Mouse (Mus musculus): ENCODE data around the gene Pard6b. TPM values are rescaled to one million over a fixed set of nuclear protein-coding genes. Genes with fewer than 3 reads are reported as not detected.

Pard6b gene
- polyA plus RNA-seq, 1 experiment from 2014 or later = 20.4 TPM

DNA sequence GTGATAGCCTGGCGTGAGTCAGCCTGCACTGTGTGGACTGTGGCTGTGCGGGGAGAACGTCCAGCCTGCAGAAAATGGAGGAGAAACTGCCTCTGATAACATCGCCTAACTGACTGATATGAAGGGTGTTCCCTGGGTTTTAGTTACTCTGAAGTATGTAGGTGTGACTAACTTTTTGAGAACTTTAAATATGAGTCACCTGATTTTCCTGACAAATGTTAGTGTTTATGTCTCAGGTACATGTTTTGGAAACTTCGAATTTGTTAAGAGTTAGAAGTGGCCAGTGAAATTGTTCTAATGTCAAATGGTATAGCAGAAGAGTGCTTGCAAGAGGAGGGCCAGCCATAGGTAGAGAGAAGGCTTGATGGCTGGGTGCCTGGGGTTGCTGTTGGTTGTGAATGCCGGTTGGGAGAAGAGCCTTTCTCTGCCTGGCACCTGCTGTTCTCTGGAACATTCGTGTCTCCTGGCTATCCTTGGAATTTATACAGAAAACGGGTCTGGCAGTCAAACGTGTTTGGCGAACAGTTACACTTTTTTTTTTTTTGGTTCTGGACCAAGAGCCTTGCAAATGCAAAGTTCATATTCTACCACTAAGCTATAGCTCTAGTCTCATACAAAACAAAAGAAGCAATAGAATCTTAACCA is 4.9 kb downstream of the Pard6b start:
- H3K36me3 ChIP-seq = peaks cover 21% of the 10 kb centered on the region
- no peaks in the 10 kb centered on the region for H3K9me3 ChIP-seq (replicated peaks)
- no peak overlapping the region for H3K4me3 ChIP-seq (replicated peaks)
- peaks cover 26% of the 10 kb centered on the region for H3K4me1 ChIP-seq
- no peak overlapping the region for H3K4me2 ChIP-seq
- no peak overlapping the region for H3K9ac ChIP-seq
- H3K27ac ChIP-seq = no peak overlapping the region
- 63% methylated on average over 10 of the region's 10 CpGs for WGBS
- peaks cover 26% of the 10 kb centered on the region for H3K27me3 ChIP-seq
- ATAC-seq (replicated peaks; ENCODE audit: low FRiP score) = no peak

DNA sequence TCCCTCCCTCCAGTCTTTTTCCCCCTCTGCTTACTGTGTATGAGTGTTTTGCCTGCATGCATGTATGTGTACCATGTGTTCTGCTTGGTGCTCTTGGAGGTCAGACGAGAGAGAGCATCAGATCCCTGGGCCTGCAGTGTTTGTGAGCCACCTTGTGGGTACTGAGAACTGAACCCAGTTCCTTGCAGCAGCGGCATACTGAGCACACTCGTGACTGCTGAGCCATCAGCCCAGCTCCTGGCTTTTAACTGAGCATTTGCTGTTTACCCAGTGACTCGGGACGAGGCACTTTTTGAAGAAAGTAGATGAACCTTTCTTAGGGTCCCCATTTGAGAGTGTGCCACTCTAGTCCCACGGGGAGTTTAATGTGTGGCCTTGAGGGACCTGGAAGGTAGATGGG is 5.5 kb downstream of the Pard6b start:
- no peak overlapping the region for H3K9ac ChIP-seq

DNA sequence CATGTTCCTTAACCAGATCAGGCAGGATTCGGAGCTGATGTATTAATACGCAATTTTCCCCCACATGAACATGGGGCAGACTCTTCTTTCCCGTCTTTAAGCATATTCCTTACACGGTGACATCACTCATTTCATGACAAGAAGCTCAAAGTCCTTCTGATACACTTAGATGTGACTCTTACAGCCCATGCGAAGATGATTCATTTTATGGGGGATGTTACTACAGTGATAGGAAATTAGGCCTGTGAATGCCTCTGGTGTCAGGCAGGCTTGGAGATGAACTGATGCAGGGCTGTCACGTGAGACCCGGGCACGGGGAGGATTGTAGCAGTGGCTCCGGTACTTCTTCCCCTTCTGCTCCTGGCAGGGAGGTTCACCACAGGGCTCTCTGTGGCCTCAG is 6.0 kb downstream of the Pard6b start:
- ATAC-seq (replicated peaks; ENCODE audit: low FRiP score) = no peak
- Histone ChIP-seq H3K27me3 (peaks cover 15% of the 10 kb centered on the region), H3K27ac (no peak overlapping the region), H3K9ac (no peak overlapping the region), H3K4me1 (peaks cover 21% of the 10 kb centered on the region; the same call in 1 of the 2 replicates), H3K4me2 (no peak overlapping the region), H3K36me3 (peaks cover 25% of the 10 kb centered on the region), H3K9me3 (replicated peaks) (no peaks in the 10 kb centered on the region), H3K4me3 (replicated peaks) (no peak overlapping the region)
- WGBS = 55% methylated on average over 9 of the region's 9 CpGs

More for the DNA sequence above, 5.5 kb downstream of the Pard6b start:
- 48% methylated on average over 6 of the region's 6 CpGs for WGBS
- H3K4me1 ChIP-seq = peaks cover 23% of the 10 kb centered on the region
- H3K4me3 ChIP-seq (replicated peaks) = no peak overlapping the region
- no peaks in the 10 kb centered on the region for H3K9me3 ChIP-seq (replicated peaks)
- H3K27ac ChIP-seq = no peak overlapping the region
- H3K4me2 ChIP-seq = no peak overlapping the region
- H3K36me3 ChIP-seq = peaks cover 21% of the 10 kb centered on the region
- H3K27me3 ChIP-seq = peaks cover 21% of the 10 kb centered on the region
- no peak for ATAC-seq (replicated peaks; ENCODE audit: low FRiP score)

DNA sequence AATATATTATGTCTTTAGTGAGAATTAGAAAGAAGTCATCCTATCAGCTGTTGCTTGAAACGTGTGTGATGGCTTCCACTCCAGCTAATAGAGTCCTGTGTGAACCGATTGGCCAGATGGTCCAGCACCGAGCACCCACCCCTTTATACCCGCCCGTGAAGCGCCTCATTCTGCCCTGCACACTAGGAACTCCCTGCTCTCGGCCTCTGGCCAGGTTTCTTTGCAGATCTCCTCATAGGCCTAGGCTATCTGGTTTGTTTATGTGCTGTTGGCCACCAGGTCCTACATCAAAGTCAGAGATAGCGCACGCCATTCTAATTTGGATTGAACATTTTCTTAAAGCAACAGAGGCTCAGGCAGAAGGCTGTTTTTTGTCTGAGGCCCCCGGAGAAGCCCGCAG is 10.8 kb downstream of the Pard6b start:
- no peaks in the 10 kb centered on the region for H3K27me3 ChIP-seq
- H3K9ac ChIP-seq = no peak overlapping the region
- no peak overlapping the region for H3K27ac ChIP-seq
- WGBS = 84% methylated on average over 11 of the region's 11 CpGs
- peaks cover 21% of the 10 kb centered on the region for H3K4me1 ChIP-seq
- no peak overlapping the region for H3K4me3 ChIP-seq (replicated peaks)
- no peak overlapping the region for H3K4me2 ChIP-seq
- no peaks in the 10 kb centered on the region for H3K9me3 ChIP-seq (replicated peaks)
- peaks cover 42% of the 10 kb centered on the region for H3K36me3 ChIP-seq
- ATAC-seq (replicated peaks; ENCODE audit: low FRiP score) = no peak

DNA sequence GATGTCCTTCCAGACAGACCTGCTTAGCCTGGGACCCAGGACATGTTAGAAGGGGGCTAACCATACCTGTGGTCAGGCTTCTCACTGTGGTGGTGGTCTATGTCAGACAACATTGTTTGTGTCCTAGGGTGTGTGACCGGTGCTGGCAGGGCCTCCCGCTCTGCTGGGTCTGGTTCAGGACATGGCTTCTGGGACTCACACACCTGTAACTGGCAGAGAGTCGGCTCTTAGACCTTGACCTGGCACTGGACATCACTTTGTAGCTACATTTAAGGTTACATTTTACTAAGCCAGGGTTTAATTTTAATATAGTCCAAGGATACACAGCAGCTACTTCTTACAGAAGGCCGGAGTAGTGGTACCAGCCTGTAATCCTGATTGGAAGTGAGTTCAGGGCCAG is 12.3 kb downstream of the Pard6b start:
- ATAC-seq (replicated peaks; ENCODE audit: low FRiP score) = no peak
- Histone ChIP-seq H3K27ac (no peak overlapping the region), H3K4me1 (peaks cover 24% of the 10 kb centered on the region), H3K4me3 (replicated peaks) (no peak overlapping the region), H3K36me3 (peaks cover 34% of the 10 kb centered on the region), H3K9ac (no peak overlapping the region), H3K9me3 (replicated peaks) (no peaks in the 10 kb centered on the region), H3K27me3 (no peaks in the 10 kb centered on the region), H3K4me2 (no peak overlapping the region)
- WGBS = 90% methylated on average over 4 of the region's 4 CpGs

DNA sequence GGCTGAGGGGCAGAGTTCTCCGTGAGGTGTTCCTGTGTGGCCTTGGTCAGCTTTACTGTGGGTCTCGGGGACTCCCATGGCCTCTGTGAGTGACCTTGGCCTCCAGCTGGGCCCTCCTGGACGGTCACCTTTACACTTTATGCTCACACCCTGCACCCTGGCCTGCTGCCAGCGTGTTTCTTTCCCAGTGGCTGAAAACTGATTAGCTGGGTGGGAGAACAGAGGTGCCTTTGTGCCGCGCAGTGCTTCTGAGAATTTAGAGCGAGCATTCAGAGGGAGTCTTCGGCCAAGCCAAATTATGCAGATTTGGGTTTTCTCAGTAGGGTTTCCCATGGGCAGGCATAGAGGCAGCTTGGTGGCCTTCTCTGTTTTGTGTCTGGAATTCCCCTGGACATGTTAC is 14.3 kb downstream of the Pard6b start:
- H3K27ac ChIP-seq = peak overlapping the region; percentile 62
- H3K27me3 ChIP-seq = no peaks in the 10 kb centered on the region
- no peak overlapping the region for H3K4me2 ChIP-seq
- 49% methylated on average over 8 of the region's 8 CpGs for WGBS
- peaks cover 24% of the 10 kb centered on the region for H3K4me1 ChIP-seq
- no peak for ATAC-seq (replicated peaks; ENCODE audit: low FRiP score)
- H3K4me3 ChIP-seq (replicated peaks) = no peak overlapping the region
- peaks cover 41% of the 10 kb centered on the region for H3K36me3 ChIP-seq
- no peaks in the 10 kb centered on the region for H3K9me3 ChIP-seq (replicated peaks)
- no peak overlapping the region for H3K9ac ChIP-seq

DNA sequence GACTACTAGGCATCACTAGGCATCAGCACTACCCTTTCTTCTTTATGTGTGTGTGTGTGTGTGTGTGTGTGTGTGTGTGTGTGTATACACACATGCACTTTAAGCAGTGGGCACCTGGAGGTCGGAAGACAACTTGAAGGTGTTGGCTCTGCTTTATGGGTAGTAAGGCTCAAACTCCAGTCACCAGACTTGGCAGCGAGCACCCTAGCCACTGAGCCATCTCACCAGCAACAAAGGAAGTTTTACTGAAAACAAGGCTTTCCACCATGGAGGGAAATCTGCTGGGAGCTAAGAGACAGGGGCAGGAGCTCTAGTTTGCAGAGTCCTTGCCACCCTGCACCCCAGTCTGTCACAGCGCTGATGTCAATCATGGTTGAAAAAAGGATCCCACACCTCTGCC is 15.7 kb downstream of the Pard6b start:
- Histone ChIP-seq H3K27ac (peak overlapping the region; percentile 41; the same call in 1 of the 2 replicates), H3K4me1 (peaks cover 24% of the 10 kb centered on the region), H3K9ac (no peak overlapping the region), H3K9me3 (replicated peaks) (no peaks in the 10 kb centered on the region), H3K4me2 (no peak overlapping the region), H3K36me3 (peaks cover 49% of the 10 kb centered on the region), H3K27me3 (no peaks in the 10 kb centered on the region), H3K4me3 (replicated peaks) (no peak overlapping the region)
- no peak for ATAC-seq (replicated peaks; ENCODE audit: low FRiP score)
- WGBS = 81% methylated on average over 3 of the region's 3 CpGs

DNA sequence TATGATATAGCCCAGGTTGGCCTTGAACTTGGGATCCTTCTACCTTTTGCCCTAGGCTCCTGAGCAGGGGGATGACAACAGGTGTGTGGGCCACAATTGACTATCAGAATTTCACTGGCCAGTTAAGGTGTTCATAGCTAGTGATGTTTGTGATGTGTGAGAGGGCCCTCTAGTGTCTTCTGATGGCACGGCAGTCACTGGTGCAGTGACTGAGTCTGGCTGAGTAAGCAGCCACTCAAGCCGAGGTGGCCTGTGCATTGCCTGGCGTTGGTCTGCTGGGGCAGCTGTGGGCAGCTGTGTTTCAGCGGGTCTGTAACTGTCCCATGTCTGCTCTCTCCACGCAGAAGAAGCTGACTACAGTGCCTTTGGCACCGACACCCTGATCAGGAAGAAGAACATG is 17.2 kb downstream of the Pard6b start:
- H3K9me3 ChIP-seq (replicated peaks) = no peaks in the 10 kb centered on the region
- 38% methylated on average over 6 of the region's 6 CpGs for WGBS
- ATAC-seq (replicated peaks; ENCODE audit: low FRiP score) = no peak
- H3K4me1 ChIP-seq = peaks cover 24% of the 10 kb centered on the region
- no peak overlapping the region for H3K4me3 ChIP-seq (replicated peaks)
- no peak overlapping the region for H3K4me2 ChIP-seq
- H3K36me3 ChIP-seq = peaks cover 35% of the 10 kb centered on the region
- H3K27ac ChIP-seq = no peak overlapping the region
- H3K27me3 ChIP-seq = no peaks in the 10 kb centered on the region
- H3K9ac ChIP-seq = no peak overlapping the region

DNA sequence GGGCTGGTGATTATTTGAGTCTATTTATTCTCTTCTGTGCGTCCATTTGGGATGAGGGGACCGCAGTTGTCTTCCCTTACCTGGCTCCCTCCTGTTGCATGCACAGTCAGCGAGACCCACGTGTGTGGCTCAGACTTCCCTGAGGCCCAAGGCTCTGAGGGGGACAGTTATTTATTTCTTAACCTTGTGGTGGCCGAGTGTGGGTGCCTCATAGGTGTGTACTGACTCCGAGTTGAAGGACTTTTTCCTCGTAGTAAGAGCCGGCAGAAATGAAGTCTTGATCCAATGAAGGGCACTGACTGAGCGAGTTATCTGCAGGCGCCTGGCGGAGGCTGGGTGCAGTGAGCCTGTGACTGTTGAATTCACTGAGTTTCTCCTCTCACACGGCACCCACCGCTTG is 19.2 kb downstream of the Pard6b start:
- H3K27me3 ChIP-seq = no peaks in the 10 kb centered on the region
- no peak for ATAC-seq (replicated peaks; ENCODE audit: low FRiP score)

DNA sequence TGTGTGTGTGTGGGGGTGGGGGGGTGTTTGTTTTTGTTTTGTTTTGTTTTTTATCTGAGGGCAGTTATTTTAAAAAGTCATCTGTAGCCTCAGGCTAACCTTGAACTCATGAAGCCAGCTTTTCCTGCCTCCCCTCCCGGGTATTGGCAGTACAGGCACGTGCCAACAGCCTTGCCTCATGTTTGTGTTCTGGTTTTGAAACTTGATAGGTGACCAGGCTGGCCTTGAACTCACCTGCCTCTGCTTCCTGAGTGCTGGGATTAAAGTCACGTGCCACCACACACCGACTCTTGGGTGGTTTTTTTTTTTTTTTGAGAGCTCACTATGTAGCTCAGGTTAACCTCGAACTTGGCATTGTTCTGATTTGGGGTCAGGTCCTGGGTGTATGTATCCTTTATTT is 21.0 kb downstream of the Pard6b start:
- ATAC-seq (replicated peaks; ENCODE audit: low FRiP score) = no peak
- Histone ChIP-seq H3K4me3 (replicated peaks) (no peak overlapping the region), H3K27me3 (no peaks in the 10 kb centered on the region), H3K36me3 (peaks cover 29% of the 10 kb centered on the region), H3K9me3 (replicated peaks) (no peaks in the 10 kb centered on the region), H3K4me1 (peaks cover 23% of the 10 kb centered on the region), H3K27ac (no peak overlapping the region), H3K4me2 (no peak overlapping the region), H3K9ac (no peak overlapping the region)
- 80% methylated on average over 5 of the region's 5 CpGs for WGBS

More for the DNA sequence above, 19.2 kb downstream of the Pard6b start:
- H3K4me2 ChIP-seq = no peak overlapping the region
- no peak overlapping the region for H3K9ac ChIP-seq
- H3K27ac ChIP-seq = no peak overlapping the region
- peaks cover 31% of the 10 kb centered on the region for H3K4me1 ChIP-seq
- H3K4me3 ChIP-seq (replicated peaks) = no peak overlapping the region
- no peaks in the 10 kb centered on the region for H3K9me3 ChIP-seq (replicated peaks)
- peaks cover 29% of the 10 kb centered on the region for H3K36me3 ChIP-seq
- WGBS = 81% methylated on average over 13 of the region's 13 CpGs

DNA sequence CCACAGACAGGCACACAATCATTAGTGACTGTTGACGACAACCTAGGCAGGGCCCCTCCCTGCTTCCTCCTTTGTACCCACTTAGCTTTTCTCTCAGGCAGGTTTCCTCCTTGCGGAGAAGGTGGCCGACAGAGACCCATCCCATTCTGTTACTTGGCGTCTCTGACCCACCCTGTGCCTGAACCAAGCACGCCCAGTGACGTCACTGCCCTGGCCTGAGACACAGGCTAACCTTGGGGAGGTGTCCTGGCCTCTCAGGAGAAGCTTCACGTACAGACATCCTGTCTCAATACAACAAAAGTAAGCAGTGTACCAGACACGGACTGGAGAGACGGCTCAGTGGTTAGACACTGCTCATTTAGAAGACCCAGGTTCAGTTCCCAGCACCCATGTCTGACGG is 22.5 kb downstream of the Pard6b start:
- no peak overlapping the region for H3K9ac ChIP-seq
- no peaks in the 10 kb centered on the region for H3K27me3 ChIP-seq
- no peak for ATAC-seq (replicated peaks; ENCODE audit: low FRiP score)
- 88% methylated on average over 10 of the region's 10 CpGs for whole genome bisulfite sequencing
- H3K4me2 ChIP-seq = no peak overlapping the region
- H3K27ac ChIP-seq = no peak overlapping the region
- H3K36me3 ChIP-seq = peaks cover 27% of the 10 kb centered on the region
- H3K9me3 ChIP-seq (replicated peaks) = no peaks in the 10 kb centered on the region
- H3K4me3 ChIP-seq (replicated peaks) = no peak overlapping the region
- H3K4me1 ChIP-seq = peaks cover 23% of the 10 kb centered on the region

DNA sequence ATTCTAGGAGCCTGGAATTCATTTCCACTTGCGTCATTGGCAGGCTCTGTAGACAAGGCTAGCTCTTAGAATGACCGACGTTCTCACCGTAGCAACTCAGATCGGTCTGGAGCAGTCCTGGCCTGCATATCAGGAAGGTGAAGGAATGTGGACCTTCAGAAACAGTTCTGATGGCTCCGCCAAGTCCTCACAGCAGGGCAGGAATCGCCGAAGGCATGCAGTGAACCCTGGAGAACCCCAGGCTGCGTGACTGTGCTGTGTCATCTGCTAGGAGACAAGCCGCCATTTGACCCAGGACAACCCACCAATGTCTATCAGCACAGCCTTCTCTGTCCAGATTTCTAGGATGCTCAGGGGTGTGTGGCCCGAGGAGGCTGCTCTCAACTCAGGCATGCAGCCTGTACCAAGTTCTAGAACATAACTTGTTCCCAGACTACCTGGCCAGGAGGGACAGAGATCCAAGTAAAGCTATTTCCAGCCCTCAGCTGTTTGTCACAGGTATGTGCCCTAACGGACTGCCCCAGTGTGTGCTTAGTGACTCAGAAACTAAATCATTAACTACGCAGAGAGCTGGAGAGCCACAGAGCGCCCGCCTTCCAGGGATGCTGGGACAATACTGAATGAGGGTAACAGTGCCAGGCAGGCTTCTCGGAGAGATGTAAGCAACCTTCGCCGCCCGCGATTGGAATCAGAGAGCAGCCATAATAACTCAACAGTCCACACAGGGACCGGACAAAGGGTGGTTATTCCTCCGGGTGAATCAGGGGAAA is 23.8 kb downstream of the Pard6b start:
- Histone ChIP-seq H3K4me2 (no peak overlapping the region), H3K36me3 (peaks cover 15% of the 10 kb centered on the region), H3K27me3 (no peaks in the 10 kb centered on the region), H3K27ac (peak overlapping the region; percentile 78), H3K9me3 (replicated peaks) (no peaks in the 10 kb centered on the region), H3K4me1 (peaks cover 23% of the 10 kb centered on the region), H3K4me3 (replicated peaks) (no peak overlapping the region), H3K9ac (no peak overlapping the region)
- ATAC-seq (replicated peaks; ENCODE audit: low FRiP score) = peak; percentile 88
- 75% methylated on average over 22 of the region's 22 CpGs for WGBS
